Mouse (Mus musculus) inflammation-experienced regulatory T-cells, adult 6 months (primary cell): ENCODE measurements around the gene Lyve1. TPM values are rescaled to one million over a fixed set of nuclear protein-coding genes. Genes with fewer than 3 reads are reported as not detected.

Experiments used
- ATAC-seq: one replicate; pipeline ENCODE4 v1.8.0; 2017
- polyA plus RNA-seq, 3 experiments: library from polyadenylated mRNA; unstranded; fragments of 100-300 nt; shearing (Covaris generic); gene quantifications; one replicate each; pipeline ENCODE4 v1.2.1; 2017

Lyve1 gene
- polyA plus RNA-seq, 3 experiments from 2014 or later = not detected

- no peak for ATAC-seq
These were observed 9.4 kb downstream of the Lyve1 start for GRCm38 (mm10) chr7:110853611-110854010.

DNA sequence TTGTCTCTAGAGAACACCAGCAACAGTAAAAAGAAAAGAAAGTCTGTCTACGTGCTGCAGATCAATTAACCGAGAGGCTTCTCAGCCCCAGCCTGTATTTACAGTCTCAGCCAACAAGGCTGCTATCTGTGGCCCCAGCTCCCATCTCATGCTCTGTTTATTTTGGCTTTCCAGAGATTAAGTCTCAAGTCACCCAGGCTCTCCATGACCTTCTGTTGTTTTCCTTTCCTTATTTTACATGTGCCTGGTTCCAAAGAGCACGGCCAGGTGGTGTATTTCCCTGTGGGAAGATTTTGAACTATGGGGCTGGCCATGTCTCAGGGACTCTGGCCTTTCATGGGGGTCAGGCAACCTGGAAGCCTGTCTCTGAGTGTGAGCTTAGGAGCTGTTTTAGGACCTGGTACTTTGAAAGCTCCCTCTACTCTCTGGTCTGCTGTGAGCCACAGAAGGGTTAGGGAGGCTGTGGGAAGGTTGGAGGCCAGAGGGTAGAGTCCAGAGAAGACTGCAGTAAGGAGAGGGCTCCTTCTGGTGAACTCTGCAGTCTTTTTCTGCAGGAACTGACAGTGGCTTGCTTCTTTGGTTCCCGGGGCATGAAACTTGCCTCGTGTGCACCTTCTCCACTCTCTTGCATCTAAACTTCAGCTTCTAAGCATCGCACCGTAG, 11.4 kb downstream of the Lyve1 start:
- no peak for ATAC-seq

GRCm38 (mm10) chr7:110848371-110848770, 14.7 kb downstream of the Lyve1 start:
- ATAC-seq = no peak

DNA sequence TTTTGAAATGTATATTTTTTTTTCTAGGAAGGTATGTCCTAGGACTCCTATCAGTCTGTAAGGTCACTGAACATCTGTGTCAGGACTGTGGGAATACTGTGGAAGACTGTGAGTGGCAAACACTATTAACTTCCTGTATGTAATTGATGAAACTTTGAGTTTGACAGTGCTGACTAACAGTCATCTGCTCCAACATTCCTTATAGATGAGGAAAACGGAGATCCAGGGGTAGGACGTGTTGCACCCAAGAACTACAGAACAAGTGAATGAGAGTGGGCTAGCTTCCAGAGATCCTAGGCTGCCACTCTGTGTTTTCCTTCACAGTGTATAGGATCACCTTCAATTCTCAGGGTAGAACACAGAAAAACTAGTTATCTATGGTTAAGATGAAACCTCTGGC, 15.7 kb downstream of the Lyve1 start:
- no peak for ATAC-seq

GRCm38 (mm10) chr7:110843916-110844874, 18.8 kb downstream of the Lyve1 start, which contains the start of gene Rnf141:
Rnf141 (minus strand) TSS chr7:110844457.
- peak; percentile 88 for ATAC-seq

DNA sequence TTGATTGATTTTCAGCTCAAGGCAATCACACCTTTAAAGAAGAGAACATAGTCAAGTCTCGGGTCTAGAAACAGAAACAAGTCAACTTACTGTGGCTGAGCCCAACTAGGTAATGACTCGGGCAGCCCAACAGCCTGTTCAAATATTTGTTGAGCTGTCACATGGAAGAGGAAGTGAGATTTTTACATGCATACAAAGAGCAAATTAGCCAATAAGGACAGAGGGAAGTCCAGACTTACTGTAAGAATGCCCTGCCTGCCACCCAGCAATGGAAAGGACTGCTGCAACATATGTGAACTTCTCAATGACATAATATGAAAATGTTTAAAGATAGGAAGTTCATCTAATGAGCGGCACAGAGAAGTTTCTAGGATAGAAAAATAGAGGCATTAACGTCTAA, 22.7 kb downstream of the Lyve1 start:
- ATAC-seq = no peak

DNA sequence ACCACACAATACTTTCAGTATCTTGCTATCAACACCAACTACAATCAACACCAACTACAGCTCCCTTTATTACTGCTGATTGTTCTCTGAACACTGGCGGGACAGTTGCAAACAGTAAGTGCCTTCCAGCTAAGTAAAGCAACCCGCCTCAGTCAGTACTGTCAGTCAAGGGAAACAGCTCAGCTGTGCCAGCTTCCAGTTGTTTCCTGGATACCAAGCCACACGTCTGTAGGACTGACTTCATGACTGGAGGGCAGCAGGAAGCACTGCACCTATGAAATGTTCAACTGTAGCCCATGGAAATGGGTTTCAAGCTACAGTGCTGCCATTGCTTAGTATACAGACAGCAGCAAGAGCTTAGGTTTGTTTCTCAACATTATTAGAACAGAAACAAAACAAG, 28.5 kb downstream of the Lyve1 start:
- no peak for ATAC-seq

DNA sequence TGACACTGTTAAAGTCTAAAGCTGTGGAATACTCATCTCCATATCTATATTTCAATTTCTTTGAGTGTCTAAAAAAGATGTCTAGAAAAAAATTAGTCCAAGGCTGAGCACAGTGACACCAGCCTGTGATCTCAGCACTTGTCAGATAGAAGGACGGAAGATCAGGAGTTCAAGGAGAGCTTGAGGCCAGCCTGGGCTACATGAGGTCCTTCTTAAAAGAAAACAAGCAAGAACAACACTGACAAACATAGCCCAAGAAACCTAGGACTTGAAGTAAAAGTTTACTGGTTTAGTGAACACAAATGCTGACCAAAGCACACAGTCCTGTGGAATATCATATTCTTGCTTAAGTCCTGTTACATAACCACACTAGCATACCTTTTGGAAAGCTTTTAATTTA, 29.0 kb downstream of the Lyve1 start:
- ATAC-seq = no peak

- no peak for ATAC-seq
These were observed 30.0 kb downstream of the Lyve1 start for GRCm38 (mm10) chr7:110833024-110833423.

DNA sequence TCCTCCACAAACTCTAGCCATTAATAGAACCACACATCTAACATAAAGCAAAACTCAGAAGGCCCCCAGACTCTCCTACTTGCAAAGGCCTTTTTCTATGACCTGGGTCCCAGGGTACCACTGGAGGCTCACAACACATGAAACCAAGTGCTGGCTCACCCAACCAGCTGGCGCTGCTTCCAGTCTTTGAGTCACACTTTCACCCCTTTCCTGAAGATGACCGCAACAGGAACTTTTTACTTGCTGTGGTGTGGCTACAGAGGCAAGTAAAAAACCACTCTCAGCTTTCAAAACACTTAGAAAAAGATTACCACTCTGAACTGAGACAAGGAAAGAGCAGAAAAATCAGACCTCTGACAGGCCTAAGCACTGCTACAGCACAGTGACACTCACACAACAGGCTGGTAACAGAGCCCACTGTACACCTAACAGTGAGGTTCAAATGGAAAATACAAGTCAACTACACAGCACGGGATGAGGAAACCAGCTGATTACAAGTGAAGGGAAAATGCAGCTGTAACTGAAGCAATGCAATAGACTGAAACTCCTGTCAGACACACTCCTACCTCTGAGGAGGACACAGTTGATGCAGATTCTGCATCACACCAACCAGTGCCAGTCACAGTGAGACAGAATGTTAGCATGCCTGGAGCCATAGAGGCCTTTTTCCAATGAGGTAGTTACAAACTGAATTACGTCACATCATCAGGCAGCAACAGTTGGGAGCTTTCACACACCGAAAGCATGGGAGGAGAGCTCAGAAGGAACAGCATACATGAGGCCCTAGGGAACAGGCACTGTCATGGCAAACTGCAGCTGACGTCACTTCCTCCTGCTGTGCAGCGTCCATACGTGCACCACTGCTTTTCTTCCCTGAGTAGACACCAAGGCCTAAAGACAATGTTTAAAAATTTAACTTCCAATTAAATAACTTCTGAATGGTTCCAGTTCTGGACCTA, 38.8 kb downstream of the Lyve1 start:
- no peak for ATAC-seq

- no peak for ATAC-seq
These were observed 39.4 kb downstream of the Lyve1 start for GRCm38 (mm10) chr7:110823593-110823992.

DNA sequence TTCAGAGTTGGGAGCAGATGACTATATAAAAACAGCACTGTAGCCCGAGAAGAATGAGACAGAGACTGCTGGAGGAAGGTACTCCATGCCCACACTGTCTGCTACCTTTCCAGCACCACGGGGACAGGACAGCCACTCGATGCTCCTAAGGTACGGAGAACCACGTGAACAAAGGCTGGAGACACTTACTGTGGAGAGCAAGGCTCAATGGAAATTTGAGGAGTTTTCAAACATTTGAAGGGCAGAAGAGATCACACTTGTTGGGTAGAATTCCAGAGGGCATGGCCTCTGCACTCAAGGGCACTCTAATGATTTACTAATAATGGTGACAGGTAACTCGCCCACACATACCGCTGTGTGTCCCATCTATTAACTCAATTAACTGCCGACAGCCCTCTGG, 40.0 kb downstream of the Lyve1 start:
- ATAC-seq = no peak

- ATAC-seq = no peak
These were observed 41.0 kb downstream of the Lyve1 start for GRCm38 (mm10) chr7:110822055-110822454.

DNA sequence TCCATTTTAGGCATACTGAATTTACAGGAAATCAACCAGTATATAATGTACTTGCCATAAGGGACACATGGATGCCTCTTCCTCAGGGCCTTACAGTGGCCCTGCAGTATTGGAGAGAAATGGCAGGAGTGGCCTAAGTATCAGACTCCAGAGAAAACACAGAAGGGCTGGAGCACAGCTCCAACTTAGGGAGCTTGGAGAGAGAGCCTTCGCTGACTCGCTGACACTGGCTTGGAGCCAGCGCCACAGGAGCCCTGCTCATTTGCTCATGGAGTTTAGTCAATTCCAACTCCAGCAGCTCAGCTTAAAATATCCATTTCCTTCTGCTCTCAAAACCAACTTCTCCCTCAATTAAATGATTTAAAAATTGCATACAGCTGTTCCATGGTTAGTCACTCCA, 41.4 kb downstream of the Lyve1 start:
- ATAC-seq = no peak

DNA sequence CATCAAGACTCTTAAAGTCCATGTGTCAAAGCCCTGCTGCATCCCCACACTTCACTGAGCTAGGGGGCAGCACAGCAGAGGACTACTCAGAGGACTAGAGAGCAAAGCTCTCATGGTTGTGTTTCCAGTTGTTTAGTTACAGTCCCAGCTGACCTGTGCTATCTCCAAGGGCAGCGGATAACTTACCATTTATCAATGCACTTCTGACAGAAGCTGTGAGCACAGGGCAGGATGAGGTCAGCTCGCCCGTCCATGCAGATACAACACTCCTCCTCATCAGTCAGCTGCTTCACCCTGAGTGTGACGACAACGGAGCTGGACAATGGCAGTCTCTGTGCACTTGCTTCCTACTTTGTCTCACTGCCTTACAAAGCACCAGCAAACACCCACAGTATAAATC, 42.0 kb downstream of the Lyve1 start:
- ATAC-seq = no peak

DNA sequence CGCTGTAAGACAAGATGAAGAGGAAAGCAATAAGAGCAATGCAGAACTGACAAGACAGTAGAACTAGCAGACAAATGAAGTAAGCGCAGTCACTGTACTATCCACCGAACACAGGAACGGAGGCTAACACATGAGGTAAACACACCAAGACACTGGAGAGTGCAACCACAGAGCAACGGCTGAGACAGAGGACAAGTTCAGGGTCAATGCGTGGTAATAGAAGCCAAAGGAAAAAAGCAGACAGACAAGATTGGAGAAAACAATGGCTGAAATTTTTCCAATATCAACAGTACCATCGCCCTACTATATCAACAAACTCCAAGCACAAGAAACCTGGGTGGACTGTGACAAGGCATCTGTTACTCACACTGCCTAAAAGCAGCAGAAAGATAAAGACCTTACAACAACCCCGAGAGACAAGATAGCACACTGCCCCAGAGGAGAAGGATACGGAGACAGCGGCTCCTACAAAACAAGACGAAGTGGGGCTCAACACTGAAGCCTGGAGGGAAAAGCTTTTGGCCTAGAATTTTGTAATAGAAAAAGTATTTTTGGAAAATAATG, 44.2 kb downstream of the Lyve1 start:
- no peak for ATAC-seq

GRCm38 (mm10) chr7:110818206-110818605, 44.8 kb downstream of the Lyve1 start:
- no peak for ATAC-seq

- ATAC-seq = peak; percentile 88
These were observed 47.0 kb downstream of the Lyve1 start for GRCm38 (mm10) chr7:110816037-110816436.

DNA sequence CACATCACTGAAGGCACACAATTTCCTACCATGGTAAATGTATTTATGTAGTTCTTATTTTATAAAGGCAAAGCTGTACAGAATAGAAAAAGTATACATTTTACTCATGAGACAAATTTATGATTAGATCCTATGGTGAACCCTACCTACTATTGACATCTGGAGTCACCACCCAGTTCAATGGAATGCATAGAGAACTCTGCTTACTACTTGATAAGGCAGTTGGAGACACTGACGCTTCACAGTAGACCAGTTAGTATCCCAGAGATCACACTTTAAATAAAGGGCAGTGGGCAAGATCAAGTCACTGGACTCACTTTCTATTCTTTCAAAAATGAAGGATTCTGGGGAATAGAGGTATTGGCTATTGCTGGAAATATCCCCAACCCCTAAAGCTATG, 49.1 kb downstream of the Lyve1 start:
- ATAC-seq = no peak

DNA sequence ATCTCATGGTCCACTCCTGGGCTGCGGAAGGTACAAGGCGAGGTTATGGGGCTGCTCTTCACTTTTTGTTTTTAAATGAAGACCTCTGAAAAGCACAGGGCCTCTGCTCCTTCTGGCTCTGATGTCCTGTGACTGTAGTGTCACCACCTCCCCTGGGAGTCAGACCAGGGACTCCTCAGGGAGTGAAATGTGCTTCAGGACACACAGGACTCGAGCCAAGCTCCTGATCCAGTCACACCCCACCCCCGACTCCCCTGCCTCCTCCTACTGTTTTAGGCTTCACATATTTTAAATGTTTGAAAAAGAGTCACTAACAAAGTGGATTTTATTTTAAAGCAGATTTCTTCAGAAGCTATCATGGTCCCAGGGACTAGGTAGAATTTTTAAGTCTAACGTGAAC, 51.5 kb downstream of the Lyve1 start:
- no peak for ATAC-seq

GRCm38 (mm10) chr7:110810995-110811394, 52.0 kb downstream of the Lyve1 start:
- no peak for ATAC-seq
